Mouse (Mus musculus): ENCODE measurements around the gene Trim59. TPM values are rescaled to one million over a fixed set of nuclear protein-coding genes. Genes with fewer than 3 reads are reported as not detected.

The Trim59 gene
- polyA plus RNA-seq, 1 experiment from 2014 or later: 208 TPM

- H3K9ac ChIP-seq (ENCODE audit: low read length): no peak overlapping the region
- ATAC-seq (ENCODE audit: low FRiP score) (no peak), DNase-seq (ENCODE audit: low spot score, missing footprints) (no peak)
These were observed 58.0 kb downstream of the Trim59 start for GRCm38 (mm10) chr3:68986550-68986949.

More at GRCm38 (mm10) chr3:68986550-68986949, 58.0 kb downstream of the Trim59 start:
- no peaks in the 10 kb centered on the region for H3K27me3 ChIP-seq (ENCODE audit: control insufficient read depth, insufficient read depth, low read length)
- no peaks in the 10 kb centered on the region for H3K9me3 ChIP-seq (ENCODE audit: control insufficient read depth, low read length)
- no peak overlapping the region for H3K27ac ChIP-seq (ENCODE audit: low read depth, low read length)
- no peaks in the 10 kb centered on the region for H3K4me1 ChIP-seq (ENCODE audit: control insufficient read depth, insufficient read depth, low read length)
- no peak overlapping the region for H3K4me2 ChIP-seq
- no peak overlapping the region for H3K4me3 ChIP-seq (ENCODE audit: low read depth, low read length)
- 93% methylated on average over 2 of the region's 2 CpGs for WGBS
- 0 out of 2 replicates have a peak, but pooled peaks cover 5% of the 10 kb centered on the region for H3K36me3 ChIP-seq (ENCODE audit: control insufficient read depth, insufficient read depth, low read length)

MicroRNAs encoded within 50 kb of the gene (microRNA counts, 519-probe panel; counts per million panel counts)
- 7,424 counts per million, percentile 96 among the panel's probes with 10 or more counts for microRNA mmu-miR-15b

Small RNAs within 50 kb of the gene (microRNA-seq; reads per million reads assigned to microRNA genes)
- gene Mir15b (5,540 reads per million, percentile 91 among the genes with 10 or more reads in this experiment), gene Mir16-2 (768 reads per million, percentile 75 among the genes with 10 or more reads in this experiment)

Other genes with a start within 250 kb of the Trim59 start
- 1.4 and 1.9 TPM in 2 replicates for gene 1110032F04Rik, start 175.2 kb downstream of the Trim59 start, polyA plus RNA-seq (2014; fragmentation: Nextera tagmentation; extraction: Ambion mirVana)
- gene Ift80, start 40.2 kb downstream of the Trim59 start, polyA plus RNA-seq (2014; fragmentation: Nextera tagmentation; extraction: Ambion mirVana): 21.7 and 26.2 TPM in 2 replicates
- 219 and 241 TPM in 2 replicates for gene Smc4, start 40.0 kb downstream of the Trim59 start, polyA plus RNA-seq (2014; fragmentation: Nextera tagmentation; extraction: Ambion mirVana)
- gene Kpna4, start 82.4 kb upstream of the Trim59 start, polyA plus RNA-seq (2014; fragmentation: Nextera tagmentation; extraction: Ambion mirVana): 51.5 and 52.8 TPM in 2 replicates
- gene Arl14, start 177.7 kb upstream of the Trim59 start, polyA plus RNA-seq (2014; fragmentation: Nextera tagmentation; extraction: Ambion mirVana): not detected in 2 replicates

Measured in midbrain, embryonic 11.5 days (tissue).